Mouse (Mus musculus) erythroid progenitor cell, adult 5-6 weeks (primary cell): ENCODE results near the gene Lyrm2. TPM values are rescaled to one million over a fixed set of nuclear protein-coding genes. Genes with fewer than 3 reads are reported as not detected.

ENCODE experiments used
- ATAC-seq: replicated peaks from 2 replicates; pipeline ENCODE4 v1.8.0; 2016; ENCODE audit warnings: moderate number of reproducible peaks, mild to moderate bottlenecking, moderate TSS enrichment, inconsistent platforms; ENCODE audit not compliant: poor library complexity, low FRiP score, severe bottlenecking
- total RNA-seq, 2 experiments: library from RNA; stranded (forward) in 1 of 2; stranded (reverse) in 1 of 2; fragments of 150-400 nt in 1 of 2; fragments of 186-747, 209-891 nt in 1 of 2; gene quantifications; 2 replicates each; pipeline versions ENCODE4 v1.2.3 to v1.2.4; 2015 to 2017; ENCODE audit warnings: low replicate concordance in 2 of 2

The Lyrm2 gene
- total RNA-seq, 2 experiments from 2014 or later = 8.6 to 21.4 TPM

- ATAC-seq = no peak
These were observed 38.3 kb downstream of the Lyrm2 start for GRCm38 (mm10) chr4:32838401-32838800.

Other genes with a start within 250 kb of the Lyrm2 start
- gene Gja10, start 197.5 kb upstream of the Lyrm2 start, total RNA-seq (2015; ENCODE audit: low replicate concordance) = not detected in 2 replicates
- not detected in 2 replicates for gene Gja10, start 197.5 kb upstream of the Lyrm2 start, total RNA-seq (2017; ENCODE audit: low replicate concordance)
- 50.3 and 51.9 TPM in 2 replicates for gene Casp8ap2, start 184.8 kb upstream of the Lyrm2 start, total RNA-seq (2015; ENCODE audit: low replicate concordance)
- gene Casp8ap2, start 184.8 kb upstream of the Lyrm2 start, total RNA-seq (2017; ENCODE audit: low replicate concordance) = 34.3 and 62.1 TPM in 2 replicates
- 10.8 and 15.5 TPM in 2 replicates for gene Mdn1, start 143.1 kb upstream of the Lyrm2 start, total RNA-seq (2015; ENCODE audit: low replicate concordance)
- gene Mdn1, start 143.1 kb upstream of the Lyrm2 start, total RNA-seq (2017; ENCODE audit: low replicate concordance) = 3.2 and 6.5 TPM in 2 replicates
- gene Ankrd6, start 150.6 kb downstream of the Lyrm2 start, total RNA-seq (2015; ENCODE audit: low replicate concordance) = 0.84 and 3.2 TPM in 2 replicates
- gene Ankrd6, start 150.6 kb downstream of the Lyrm2 start, total RNA-seq (2017; ENCODE audit: low replicate concordance) = 0.91 and 1.4 TPM in 2 replicates
- gene Rragd, start 182.8 kb downstream of the Lyrm2 start, total RNA-seq (2015; ENCODE audit: low replicate concordance) = 3.2 and 7.1 TPM in 2 replicates
- 6.3 and 13.5 TPM in 2 replicates for gene Rragd, start 182.8 kb downstream of the Lyrm2 start, total RNA-seq (2017; ENCODE audit: low replicate concordance)
- gene Ube2j1, start 231.2 kb downstream of the Lyrm2 start, total RNA-seq (2015; ENCODE audit: low replicate concordance) = 36.9 and 49.0 TPM in 2 replicates
- 34.3 and 34.7 TPM in 2 replicates for gene Ube2j1, start 231.2 kb downstream of the Lyrm2 start, total RNA-seq (2017; ENCODE audit: low replicate concordance)